Mouse (Mus musculus): ENCODE measurements at regions not wholly inside any gene's neighbourhood (a gene's known extent, or its start where the extent isn't known, plus 50 kb on each side); places are given as distances from the start of the nearest gene placed in this dataset.

GRCm38 (mm10) chr5:111644142-111644541 lies 89.6 kb upstream of the Gm26897 start:
- dilution Hi-C loops (cut with MboI; ENCODE audit: extremely low pct_ligation_motif_present, extremely low pct_unique_long_range_greater_than_20kb, low sequenced_read_pairs) (no loop called here), in situ Hi-C loops (cut with MboI; ENCODE audit: low pct_ligation_motif_present, low pct_unique_long_range_greater_than_20kb, low sequenced_read_pairs) (no loop called here)
- Histone ChIP-seq H3K27ac (ENCODE audit: insufficient read depth, low read depth) (no peak overlapping the region), H3K9ac (ENCODE audit: insufficient read depth, low read depth) (no peak overlapping the region), H3K36me3 (replicated peaks in 1 of 2; ENCODE audit: control insufficient read depth in 1 of 2, insufficient read depth in 1 of 2, low read length in 1 of 2) (no peaks in the 10 kb centered on the region), H3K27me3 (replicated peaks) (no peaks in the 10 kb centered on the region), H3K4me2 (ENCODE audit: insufficient read depth, low read depth, poor library complexity, severe bottlenecking) (no peak overlapping the region), H3K9me3 (replicated peaks; ENCODE audit: low read length) (peaks cover 90% of the 10 kb centered on the region), H3K4me3 (replicated peaks in 1 of 3; ENCODE audit: low read depth in 2 of 3, low read length in 2 of 3, poor library complexity in 1 of 3) (no peak overlapping the region), H3K79me2 (replicated peaks; ENCODE audit: control insufficient read depth, extremely low read depth, insufficient read depth, poor library complexity, severe bottlenecking) (no peaks in the 10 kb centered on the region), H3K4me1 (ENCODE audit: control insufficient read depth in 1 of 2, insufficient read depth in 2 of 2) (no peaks in the 10 kb centered on the region)
- no peak for DNase-seq (ENCODE audit: extremely low read depth)
- TF ChIP-seq NELFE (IDR thresholded peaks at IDR 0.05; ENCODE audit: low read depth, low read length), result no peak
- TF ChIP-seq JUN (IDR thresholded peaks at IDR 0.05; ENCODE audit: insufficient read depth, low read depth, low read length), result no peak
- TF ChIP-seq USF2 (conservative IDR thresholded peaks at IDR 0.05; ENCODE audit: low read depth, low read length), result no peak
- no peak for TF ChIP-seq ZC3H11A (IDR thresholded peaks at IDR 0.05; ENCODE audit: low read depth, low read length)

GRCm38 (mm10) chr5:111644788-111645187 lies 88.9 kb upstream of the Gm26897 start:
- no peak overlapping the region for H3K27ac ChIP-seq (ENCODE audit: insufficient read depth, low read depth)
- H3K36me3 ChIP-seq (replicated peaks in 1 of 2; ENCODE audit: control insufficient read depth in 1 of 2, insufficient read depth in 1 of 2, low read length in 1 of 2), result no peaks in the 10 kb centered on the region
- H3K4me1 ChIP-seq (ENCODE audit: control insufficient read depth in 1 of 2, insufficient read depth in 2 of 2), result no peaks in the 10 kb centered on the region
- peaks cover 92% of the 10 kb centered on the region for H3K9me3 ChIP-seq (replicated peaks; ENCODE audit: low read length)
- no peaks in the 10 kb centered on the region for H3K27me3 ChIP-seq (replicated peaks)
- H3K79me2 ChIP-seq (replicated peaks; ENCODE audit: control insufficient read depth, extremely low read depth, insufficient read depth, poor library complexity, severe bottlenecking), result no peaks in the 10 kb centered on the region
- no peak for DNase-seq (ENCODE audit: extremely low read depth)
- in situ Hi-C loops (cut with MboI; ENCODE audit: low pct_ligation_motif_present, low pct_unique_long_range_greater_than_20kb, low sequenced_read_pairs), result no loop called here
- no peak overlapping the region for H3K9ac ChIP-seq (ENCODE audit: insufficient read depth, low read depth)
- dilution Hi-C loops (cut with MboI; ENCODE audit: extremely low pct_ligation_motif_present, extremely low pct_unique_long_range_greater_than_20kb, low sequenced_read_pairs), result no loop called here
- TF ChIP-seq EP300 (IDR thresholded peaks at IDR 0.05; ENCODE audit: low read length) (no peak), MEF2A (IDR thresholded peaks at IDR 0.05; ENCODE audit: borderline replicate concordance, low read depth, low read length) (no peak), BHLHE40 (IDR thresholded peaks at IDR 0.05; ENCODE audit: low read depth, low read length) (no peak)
- H3K4me2 ChIP-seq (ENCODE audit: insufficient read depth, low read depth, poor library complexity, severe bottlenecking), result no peak overlapping the region
- H3K4me3 ChIP-seq (replicated peaks in 1 of 3; ENCODE audit: low read depth in 2 of 3, low read length in 2 of 3, poor library complexity in 1 of 3), result no peak overlapping the region

- no peak for DNase-seq (ENCODE audit: extremely low read depth)
- Histone ChIP-seq H3K9me3 (replicated peaks; ENCODE audit: low read length) (peaks cover 88% of the 10 kb centered on the region), H3K9ac (ENCODE audit: insufficient read depth, low read depth) (no peak overlapping the region), H3K79me2 (replicated peaks; ENCODE audit: control insufficient read depth, extremely low read depth, insufficient read depth, poor library complexity, severe bottlenecking) (no peaks in the 10 kb centered on the region), H3K36me3 (replicated peaks in 1 of 2; ENCODE audit: control insufficient read depth in 1 of 2, insufficient read depth in 1 of 2, low read length in 1 of 2) (no peaks in the 10 kb centered on the region), H3K4me2 (ENCODE audit: insufficient read depth, low read depth, poor library complexity, severe bottlenecking) (no peak overlapping the region), H3K4me3 (replicated peaks in 1 of 3; ENCODE audit: low read depth in 2 of 3, low read length in 2 of 3, poor library complexity in 1 of 3) (no peak overlapping the region), H3K4me1 (ENCODE audit: control insufficient read depth in 1 of 2, insufficient read depth in 2 of 2) (no peaks in the 10 kb centered on the region), H3K27ac (ENCODE audit: insufficient read depth, low read depth) (no peak overlapping the region), H3K27me3 (replicated peaks) (no peaks in the 10 kb centered on the region)
- in situ Hi-C loops (cut with MboI; ENCODE audit: low pct_ligation_motif_present, low pct_unique_long_range_greater_than_20kb, low sequenced_read_pairs) (no loop called here), dilution Hi-C loops (cut with MboI; ENCODE audit: extremely low pct_ligation_motif_present, extremely low pct_unique_long_range_greater_than_20kb, low sequenced_read_pairs) (no loop called here)
- TF ChIP-seq JUN (IDR thresholded peaks at IDR 0.05; ENCODE audit: insufficient read depth, low read depth, low read length) (no peak), MAX (IDR thresholded peaks at IDR 0.05; ENCODE audit: low read length) (no peak), POLR2A (IDR thresholded peaks at IDR 0.05; ENCODE audit: low read depth, low read length) (no peak), ZMIZ1 (IDR thresholded peaks at IDR 0.05; ENCODE audit: low read depth, low read length) (no peak), SIN3A (IDR thresholded peaks at IDR 0.05; ENCODE audit: low read length) (no peak), CHD2 (IDR thresholded peaks at IDR 0.05; ENCODE audit: low read length) (no peak), SMC3 (IDR thresholded peaks at IDR 0.05; ENCODE audit: low read depth, low read length) (no peak), ZNF384 (IDR thresholded peaks at IDR 0.05; ENCODE audit: low read depth, low read length) (no peak), BHLHE40 (IDR thresholded peaks at IDR 0.05; ENCODE audit: low read depth, low read length) (no peak), UBTF (IDR thresholded peaks at IDR 0.05; ENCODE audit: low read depth, low read length) (no peak), TBP (conservative IDR thresholded peaks at IDR 0.05; ENCODE audit: low read depth, low read length) (no peak), CHD1 (IDR thresholded peaks at IDR 0.05; ENCODE audit: low read depth, low read length) (no peak), USF1 (IDR thresholded peaks at IDR 0.05; ENCODE audit: low read depth, low read length) (no peak), RAD21 (IDR thresholded peaks at IDR 0.05; ENCODE audit: low read depth, low read length) (no peak), USF2 (conservative IDR thresholded peaks at IDR 0.05; ENCODE audit: low read depth, low read length) (no peak), MAZ (IDR thresholded peaks at IDR 0.05; ENCODE audit: low read depth, low read length) (no peak), ETS1 (conservative IDR thresholded peaks at IDR 0.05; ENCODE audit: low read depth, low read length) (no peak), TCF12 (IDR thresholded peaks at IDR 0.05; ENCODE audit: low read depth, low read length) (no peak)
Observed at GRCm38 (mm10) chr5:111647686-111648200, 86.0 kb upstream of the Gm26897 start.

All from CH12.LX (cell line).